ENCODE assay signal across 29 mouse cellular contexts in genomic region chr7:112512895-112513294, GRCm38 (mm10).
DNase-seq lines count a peak whose midpoint lies in the region; ATAC-seq and TF ChIP-seq lines count a peak whose summit lies in the region.
"Had no signal": no experiment of that assay in that cellular context is flagged by ENCODE, and none has a peak within 500 bp of the region (broad histone marks: within the 10 kb centered on the region; RNA-seq: fewer than 3 reads in every experiment).

No protein-coding gene starts in this region.

- peak overlapping the region; percentile 66 for H3K27ac ChIP-seq in heart, embryonic 12.5 days (ENCODE audit: poor library complexity, severe bottlenecking)
- peak overlapping the region; percentile 14; the same call in 1 of the 2 replicates for H3K27ac ChIP-seq in heart, postnatal 0 days (ENCODE audit: low read depth)
- H3K27ac ChIP-seq in embryonic facial prominence, embryonic 14.5 days (replicated peaks; ENCODE audit: low read depth, low read length): peak overlapping the region; percentile 23; the same call in 1 of the 2 replicates
- no peak overlapping the region for H3K27ac ChIP-seq in liver, postnatal 0 days (ENCODE audit: low read depth)
- H3K27ac ChIP-seq: forebrain, embryonic 15.5 days; hindbrain, postnatal 0 days; intestine, embryonic 15.5 days; left cerebral cortex, adult 2 months; liver, embryonic 14.5 days; midbrain, embryonic 15.5 days; neural tube, embryonic 15.5 days had no signal

- no peak overlapping the region for H3K4me3 ChIP-seq in heart, embryonic 12.5 days
- no peak overlapping the region for H3K4me3 ChIP-seq in heart, postnatal 0 days (ENCODE audit: low read depth, low read length)
- H3K4me3 ChIP-seq in embryonic facial prominence, embryonic 14.5 days (ENCODE audit: low read depth, low read length): no peak overlapping the region
- H3K4me3 ChIP-seq in liver, postnatal 0 days (ENCODE audit: low read depth, low read length): no peak overlapping the region
- H3K4me3 ChIP-seq: forebrain, embryonic 15.5 days; intestine, embryonic 15.5 days; layer of hippocampus, adult 2 months; left cerebral cortex, adult 2 months; midbrain, embryonic 10.5 days; midbrain, embryonic 15.5 days; neural tube, embryonic 15.5 days had no signal

- peaks cover 55% of the 10 kb centered on the region for H3K4me1 ChIP-seq in heart, embryonic 12.5 days (replicated peaks)
- peaks cover 23% of the 10 kb centered on the region for H3K4me1 ChIP-seq in heart, postnatal 0 days (ENCODE audit: control insufficient read depth, insufficient read depth)
- peaks cover 46% of the 10 kb centered on the region for H3K4me1 ChIP-seq in embryonic facial prominence, embryonic 14.5 days (ENCODE audit: control insufficient read depth, insufficient read depth, low read length)
- peaks cover 3% of the 10 kb centered on the region; the same call in 1 of the 2 replicates for H3K4me1 ChIP-seq in liver, postnatal 0 days (ENCODE audit: insufficient read depth)

- H3K9ac ChIP-seq in heart, embryonic 12.5 days: no peak overlapping the region
- H3K9ac ChIP-seq in heart, postnatal 0 days (replicated peaks; ENCODE audit: low read depth, low read length): no peak overlapping the region
- H3K9ac ChIP-seq in embryonic facial prominence, embryonic 14.5 days (ENCODE audit: low read depth, low read length): no peak overlapping the region
- H3K9ac ChIP-seq in liver, postnatal 0 days (replicated peaks): no peak overlapping the region
- H3K9ac ChIP-seq: forebrain, embryonic 15.5 days; intestine, embryonic 15.5 days; liver, embryonic 14.5 days; lung, embryonic 14.5 days; midbrain, embryonic 15.5 days; neural tube, embryonic 15.5 days had no signal

- no peaks in the 10 kb centered on the region for H3K9me3 ChIP-seq in heart, embryonic 12.5 days (replicated peaks)
- H3K9me3 ChIP-seq in heart, postnatal 0 days (replicated peaks; ENCODE audit: control insufficient read depth, low read length): no peaks in the 10 kb centered on the region
- H3K9me3 ChIP-seq in embryonic facial prominence, embryonic 14.5 days (ENCODE audit: control insufficient read depth, low read length): no peaks in the 10 kb centered on the region
- no peaks in the 10 kb centered on the region for H3K9me3 ChIP-seq in liver, postnatal 0 days (ENCODE audit: low read length)
- H3K9me3 ChIP-seq: forebrain, embryonic 15.5 days; intestine, embryonic 15.5 days; midbrain, embryonic 10.5 days; midbrain, embryonic 15.5 days; neural tube, embryonic 15.5 days had no signal

- no peak for TF ChIP-seq EP300 in heart, postnatal 0 days (IDR thresholded peaks at IDR 0.05; ENCODE audit: low read depth)
- no peak for TF ChIP-seq EP300 in liver, postnatal 0 days (IDR thresholded peaks at IDR 0.05; ENCODE audit: low read depth)

- DNase-seq in heart, adult 9 months (ENCODE audit: low spot score in 2 of 2): no peak
- no peak for DNase-seq in heart, postnatal 0 days (ENCODE audit: low spot score)
- DNase-seq in heart, adult 18-20 months: no peak
- peak; percentile 57 for DNase-seq in embryonic facial prominence, embryonic 14.5 days (ENCODE audit: low spot score)
- no peak for DNase-seq in adrenal gland, postnatal 14 days
- no peak for DNase-seq in liver, postnatal 0 days
- DNase-seq: adrenal gland, postnatal 10 days; cerebellum, adult 11-12 months; cerebellum, postnatal 10 days; gastrocnemius, postnatal 25 days; kidney, adult 2 months; kidney, postnatal 36 days; lung, embryonic 14.5 days; lung, postnatal 14 days; retina, postnatal 1 day; right cerebral cortex, postnatal 14 days; thymus, postnatal 4 days had no signal

- no peak for TF ChIP-seq CTCF in heart, postnatal 0 days (IDR thresholded peaks at IDR 0.05; ENCODE audit: low read depth)
- no peak for TF ChIP-seq CTCF in liver, postnatal 0 days (IDR thresholded peaks at IDR 0.05; ENCODE audit: low read depth)

- no peaks in the 10 kb centered on the region for H3K27me3 ChIP-seq in heart, embryonic 12.5 days (replicated peaks)
- H3K27me3 ChIP-seq in heart, postnatal 0 days (ENCODE audit: control insufficient read depth, insufficient read depth, low read length): no peaks in the 10 kb centered on the region
- H3K27me3 ChIP-seq in embryonic facial prominence, embryonic 14.5 days (replicated peaks; ENCODE audit: control insufficient read depth, insufficient read depth, low read length): no peaks in the 10 kb centered on the region
- no peaks in the 10 kb centered on the region for H3K27me3 ChIP-seq in liver, postnatal 0 days (ENCODE audit: insufficient read depth, low read length)
- H3K27me3 ChIP-seq: forebrain, embryonic 15.5 days; intestine, embryonic 15.5 days; neural tube, embryonic 15.5 days; Patski had no signal

- H3K4me2 ChIP-seq in heart, embryonic 12.5 days: no peak overlapping the region
- H3K4me2 ChIP-seq in heart, postnatal 0 days (ENCODE audit: low read depth, low read length): no peak overlapping the region
- H3K4me2 ChIP-seq in embryonic facial prominence, embryonic 14.5 days (ENCODE audit: low read depth, low read length): no peak overlapping the region
- no peak overlapping the region for H3K4me2 ChIP-seq in liver, postnatal 0 days (ENCODE audit: low read depth, low read length)
- H3K4me2 ChIP-seq: forebrain, embryonic 15.5 days; heart, embryonic 11.5 days; intestine, embryonic 15.5 days; lung, embryonic 14.5 days; midbrain, embryonic 15.5 days; neural tube, embryonic 15.5 days had no signal

- 74% methylated on average over 1 of the region's 1 CpGs for WGBS in heart, embryonic 12.5 days
- 97% methylated on average over 1 of the region's 1 CpGs for WGBS in heart, postnatal 0 days
- 35% methylated on average over 1 of the region's 1 CpGs for WGBS in embryonic facial prominence, embryonic 14.5 days
- 84% methylated on average over 1 of the region's 1 CpGs for WGBS in liver, postnatal 0 days (ENCODE audit: insufficient replicate concordance)

- ATAC-seq in heart, embryonic 12.5 days (ENCODE audit: insufficient number of reproducible peaks, low FRiP score): no peak
- ATAC-seq in heart, postnatal 0 days (ENCODE audit: insufficient read depth, low read depth): no peak
- no peak for ATAC-seq in embryonic facial prominence, embryonic 14.5 days (ENCODE audit: low read depth)
- no peak for ATAC-seq in liver, postnatal 0 days
- ATAC-seq: forebrain, embryonic 15.5 days; hindbrain, postnatal 0 days; intestine, embryonic 15.5 days; midbrain, embryonic 15.5 days; Patski had no signal

- no peaks in the 10 kb centered on the region for H3K36me3 ChIP-seq in heart, embryonic 12.5 days
- H3K36me3 ChIP-seq in heart, postnatal 0 days (replicated peaks; ENCODE audit: control insufficient read depth, insufficient read depth, low read length): no peaks in the 10 kb centered on the region
- no peaks in the 10 kb centered on the region for H3K36me3 ChIP-seq in embryonic facial prominence, embryonic 14.5 days (ENCODE audit: control insufficient read depth, insufficient read depth, low read length)
- no peaks in the 10 kb centered on the region for H3K36me3 ChIP-seq in liver, postnatal 0 days (replicated peaks; ENCODE audit: insufficient read depth, low read length)
- H3K36me3 ChIP-seq: forebrain, embryonic 15.5 days; intestine, embryonic 15.5 days; midbrain, embryonic 10.5 days; midbrain, embryonic 15.5 days; neural tube, embryonic 15.5 days had no signal
